Mouse (Mus musculus) effector memory CD4-positive, alpha-beta T cell, adult 7 months (primary cell): Measurements from ENCODE around the gene Leng8. TPM values are rescaled to one million over a fixed set of nuclear protein-coding genes. Genes with fewer than 3 reads are reported as not detected.

Source experiments
- polyA plus RNA-seq: library from polyadenylated mRNA; unstranded; fragments of 100-300 nt; shearing (Covaris generic); gene quantifications from one replicate; pipeline ENCODE4 v1.2.1, GENCODE M21; 2017

Leng8 gene
- polyA plus RNA-seq: 139 TPM

DNA sequence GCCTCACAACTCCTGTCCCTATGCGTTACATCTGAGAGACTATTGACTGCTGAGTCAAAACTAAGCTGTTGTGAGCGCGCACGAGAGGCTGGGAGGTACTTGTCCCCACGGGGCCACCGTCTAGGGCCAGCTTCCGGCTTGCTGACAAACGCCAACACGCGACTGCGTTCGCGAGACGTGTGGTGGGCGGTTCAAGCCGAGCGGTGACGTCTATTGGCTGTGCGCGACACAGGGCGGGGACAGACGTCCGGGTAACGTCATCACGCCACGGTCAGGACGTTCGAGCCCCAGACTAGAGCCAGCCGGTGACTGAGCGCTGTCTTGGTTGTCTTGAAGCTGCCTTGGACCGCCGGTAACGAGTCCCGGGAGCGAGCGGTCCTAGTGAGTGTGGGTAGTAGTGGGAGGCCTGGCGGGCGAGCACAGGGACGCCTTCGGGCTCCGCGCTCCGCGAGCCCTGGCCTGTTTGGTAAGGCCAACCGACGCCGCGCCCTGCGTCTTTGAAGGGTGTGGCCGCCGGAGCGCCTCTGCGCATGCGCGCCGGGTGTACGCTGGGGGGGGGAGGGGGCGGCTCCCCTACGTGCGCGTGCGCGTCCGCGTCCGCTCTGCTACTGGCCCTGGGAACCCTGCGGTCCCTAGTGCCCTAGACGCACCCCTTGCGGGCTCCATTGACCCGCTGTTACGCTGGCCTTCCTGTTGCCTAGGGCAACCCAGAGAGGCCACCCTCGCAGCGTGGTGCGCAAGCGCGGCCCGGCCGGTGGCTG is at the start of gene Leng8:
Leng8 (plus strand) TSS at position 269 of the 761 bp plus-strand sequence.

DNA sequence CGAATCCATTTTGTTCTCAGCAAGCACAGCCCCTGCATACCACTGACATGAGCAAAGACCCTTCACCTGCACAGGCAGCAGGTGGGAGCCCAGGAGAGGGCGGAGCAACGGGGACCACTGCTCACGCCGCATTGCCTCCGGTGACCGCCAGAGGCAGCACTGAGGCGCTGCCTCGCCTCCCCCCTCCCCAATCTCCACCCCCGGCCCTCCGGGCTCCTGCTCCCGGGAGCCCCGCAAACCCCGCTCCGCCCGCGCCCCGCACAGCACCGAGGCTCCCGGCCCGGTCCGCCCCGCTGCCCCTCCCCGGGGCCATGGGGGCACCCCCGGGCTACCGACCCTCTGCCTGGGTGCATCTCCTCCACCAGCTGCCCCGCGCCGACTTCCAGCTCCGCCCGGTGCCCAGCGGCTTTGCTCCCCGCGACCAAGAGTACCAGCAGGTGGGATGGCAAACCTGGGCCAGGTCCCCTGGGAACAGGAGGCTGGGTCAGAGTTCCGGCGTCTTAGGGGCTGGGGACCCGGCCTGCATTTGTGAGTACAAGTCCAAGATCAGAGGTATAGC is 17.4 kb upstream of the Leng8 start, which contains the start of gene Ttyh1:
Ttyh1 (plus strand) TSS at position 65 of the 559 bp plus-strand sequence.

DNA sequence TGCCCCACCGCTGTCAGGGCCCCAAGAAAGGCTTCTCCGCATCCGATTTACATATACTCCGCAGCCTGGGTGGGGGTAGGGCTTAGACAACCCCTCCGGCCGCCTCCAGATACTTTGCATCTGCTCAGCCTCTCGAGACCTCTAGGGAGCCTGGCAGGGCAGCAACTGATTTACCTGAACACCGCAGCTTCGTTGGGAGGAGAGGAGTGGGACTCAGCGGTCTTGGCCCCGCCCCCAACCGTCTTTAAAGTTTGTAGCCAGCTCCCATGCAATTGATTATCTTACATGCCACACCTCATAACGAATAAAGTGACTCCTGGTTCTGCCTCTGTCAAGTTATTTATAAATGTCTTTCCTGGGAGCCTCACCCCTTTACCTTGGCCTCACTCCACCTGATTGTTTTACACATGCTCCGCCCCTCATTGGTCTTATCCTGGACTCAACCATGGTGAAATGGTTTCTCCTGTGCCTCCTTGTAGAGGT is 13.3 kb downstream of the Leng8 start, which contains the start of gene Leng9:
Leng9 (minus strand) TSS at position 316 of the 483 bp plus-strand sequence.

DNA sequence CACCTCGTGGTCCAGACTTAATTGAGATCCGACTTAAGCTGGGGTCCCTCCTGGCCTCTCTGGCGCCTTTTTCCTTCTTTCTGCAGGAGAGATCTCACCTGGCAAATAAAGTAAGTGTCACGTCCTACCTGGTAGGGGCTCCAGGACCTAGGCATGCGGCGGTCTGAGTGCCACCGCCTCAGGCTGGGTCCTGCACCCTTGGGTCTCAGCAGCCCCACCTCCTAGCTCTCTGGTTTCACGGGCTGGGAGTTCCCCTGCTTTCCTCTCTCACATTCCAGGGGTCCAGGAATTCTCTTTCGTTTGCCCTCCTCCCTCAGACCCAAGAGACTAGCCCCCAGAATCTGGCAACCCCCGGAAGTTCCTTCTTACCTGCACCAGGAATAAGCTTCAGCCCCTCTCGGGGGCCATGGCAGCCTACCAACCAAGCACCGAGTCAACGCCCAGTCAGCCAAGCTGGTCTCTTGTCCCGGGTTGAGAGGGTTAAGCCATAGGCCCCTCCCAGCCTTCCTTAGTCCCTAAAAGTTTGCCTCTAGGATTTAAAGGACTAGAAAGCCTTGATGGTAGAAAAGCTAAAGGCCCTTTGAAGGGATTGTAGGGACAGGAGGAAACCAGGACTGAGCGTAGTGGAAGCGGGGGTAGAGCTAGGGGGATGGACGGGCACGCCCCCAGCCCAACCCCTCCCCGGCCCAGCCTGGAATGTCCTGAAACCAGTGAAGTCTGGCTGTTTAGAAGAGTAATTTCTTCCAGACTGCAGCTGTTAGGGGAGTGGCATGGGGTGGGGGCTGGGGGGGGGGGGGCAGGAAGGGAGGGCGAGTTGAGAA is 27.5 kb downstream of the Leng8 start, which contains the start of gene Cdc42ep5:
Cdc42ep5 (minus strand) TSS at position 771 of the 821 bp plus-strand sequence.

Other genes starting within 250 kb of the Leng8 start
- gene Gm14548, start 238.9 kb upstream of the Leng8 start, polyA plus RNA-seq: not detected
- 0.15 TPM for gene Lilra6, start 221.5 kb upstream of the Leng8 start, polyA plus RNA-seq
- 20.8 TPM for gene Lair1, start 73.8 kb upstream of the Leng8 start, polyA plus RNA-seq
- 1.2 TPM for gene Ttyh1, start 17.6 kb upstream of the Leng8 start, polyA plus RNA-seq
- 18.7 TPM for gene Leng9, start 13.3 kb downstream of the Leng8 start, polyA plus RNA-seq
- not detected for gene Cdc42ep5, start 27.8 kb downstream of the Leng8 start, polyA plus RNA-seq
- not detected for gene Lilra5, start 100.7 kb downstream of the Leng8 start, polyA plus RNA-seq
- gene Ncr1, start 200.7 kb downstream of the Leng8 start, polyA plus RNA-seq: not detected